Mouse (Mus musculus) midbrain, postnatal 0 days (tissue): ENCODE measurements around the gene Kcnq1. TPM values are rescaled to one million over a fixed set of nuclear protein-coding genes. Genes with fewer than 3 reads are reported as not detected.

Experiments used
- ATAC-seq: fragments of 200-750 bp; cut with Nextera tagmentation; 2 replicates; pipeline ENCODE4 v1.8.0; 2017; ENCODE audit warnings: moderate number of reproducible peaks, mild to moderate bottlenecking, moderate TSS enrichment, moderate library complexity; ENCODE audit not compliant: low FRiP score
- DNase-seq: peaks from one replicate; pipeline ENCODE4 v3.0.0-alpha.2; 2015; ENCODE audit warnings: low spot score
- H3K27ac ChIP-seq: fragments of 300-500 bp; sonication (generic); 2 replicates; pipeline ENCODE4 v1.5.1; 2014; ENCODE audit warnings: low read depth, mild to moderate bottlenecking, low read length, mixed read lengths
- H3K27me3 ChIP-seq: fragments of 300-500 bp; sonication (generic); 2 replicates; pipeline ENCODE4 v1.6.1; 2014; ENCODE audit warnings: low read length, control low read depth, mixed read lengths; ENCODE audit not compliant: insufficient read depth
- H3K36me3 ChIP-seq: fragments of 300-500 bp; sonication (generic); 2 replicates; pipeline ENCODE4 v1.6.1; 2014; ENCODE audit warnings: low read length, control low read depth, mixed read lengths; ENCODE audit not compliant: insufficient read depth
- H3K4me1 ChIP-seq: fragments of 300-500 bp; sonication (generic); 2 replicates; pipeline ENCODE4 v1.6.1; 2014; ENCODE audit warnings: mild to moderate bottlenecking, control low read depth, antibody characterized with exemption, low read length, mixed read lengths; ENCODE audit not compliant: insufficient read depth
- H3K4me2 ChIP-seq: fragments of 300-500 bp; sonication (generic); 2 replicates; pipeline ENCODE4 v1.6.1; 2014; ENCODE audit warnings: low read depth, mild to moderate bottlenecking, low read length, mixed read lengths; ENCODE audit not compliant: poor library complexity, severe bottlenecking
- H3K4me3 ChIP-seq: fragments of 300-500 bp; sonication (generic); 2 replicates; pipeline ENCODE4 v1.5.1; 2014; ENCODE audit warnings: low read depth, mild to moderate bottlenecking, low read length, moderate library complexity
- H3K9ac ChIP-seq: fragments of 300-500 bp; sonication (generic); replicated peaks from 2 replicates; pipeline ENCODE4 v1.6.1; 2014; ENCODE audit warnings: mild to moderate bottlenecking, low read length, moderate library complexity, mixed read lengths; ENCODE audit not compliant: poor library complexity, severe bottlenecking
- H3K9me3 ChIP-seq: fragments of 300-500 bp; sonication (generic); 2 replicates; pipeline ENCODE4 v1.6.1; 2016; ENCODE audit warnings: low read length, control low read depth
- CTCF ChIP-seq: IDR thresholded peaks from 2 replicates; pipeline ENCODE4 v1.5.1; 2016; ENCODE audit warnings: antibody characterized with exemption, mild to moderate bottlenecking
- WGBS: fragments of 180-500 bp; shearing (Covaris S2); extraction: QIAGEN DNeasy Blood & Tissue Kit; methylation state at CpG from one replicate; pipeline ENCODE4 v1.1.7; 2014; 5-methylcytosine and 5-hydroxymethylcytosine counted together
- polyA plus RNA-seq: library from polyadenylated mRNA; unstranded; fragments of >200 nt; fragmentation: Nextera tagmentation; extraction: Ambion mirVana; gene quantifications from 2 replicates; pipeline ENCODE4 v1.2.1, GENCODE M21; 2015
- total RNA-seq: library from RNA; depleted of rRNA; stranded (reverse); fragments of >200 nt; gene quantifications from 2 replicates; pipeline ENCODE4 v1.2.3, GENCODE M21; 2014

Gene Kcnq1
- total and polyA plus RNA-seq, 2 experiments from 2014 or later: 0.44 to 1.2 TPM

- ATAC-seq (no peak), DNase-seq (no peak)
- H3K9me3 ChIP-seq: no peaks in the 10 kb centered on the region
- 95% methylated on average over 6 of the region's 6 CpGs for WGBS
- H3K36me3 ChIP-seq: no peaks in the 10 kb centered on the region
- no peak overlapping the region for H3K9ac ChIP-seq
- no peak overlapping the region for H3K4me3 ChIP-seq
- H3K4me2 ChIP-seq: no peak overlapping the region
- no peaks in the 10 kb centered on the region for H3K4me1 ChIP-seq
- TF ChIP-seq CTCF: no peak
- no peak overlapping the region for H3K27ac ChIP-seq
- no peaks in the 10 kb centered on the region for H3K27me3 ChIP-seq
These were observed 97.7 kb downstream of the Kcnq1 start for GRCm38 (mm10) chr7:143203897-143204296.

DNA sequence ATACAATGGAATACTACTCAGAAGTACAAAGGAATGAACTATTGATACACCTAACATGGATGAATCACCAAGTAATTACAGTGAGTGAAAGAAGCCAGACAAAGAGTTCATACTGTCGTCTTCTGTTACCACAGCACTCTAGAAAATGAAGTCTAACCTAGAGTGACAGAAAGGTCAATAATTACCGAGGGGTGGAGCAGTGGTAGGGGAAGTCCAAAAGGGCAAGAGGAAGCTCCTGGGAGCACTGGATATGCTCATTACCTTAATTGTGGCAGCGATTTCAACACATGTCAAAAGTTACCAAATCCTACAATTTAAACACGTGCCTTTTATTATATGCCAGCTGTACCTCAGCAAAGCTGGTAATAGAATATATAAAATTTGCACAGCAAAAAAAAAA, 100.9 kb downstream of the Kcnq1 start:
- Histone ChIP-seq H3K4me2 (no peak overlapping the region), H3K36me3 (no peaks in the 10 kb centered on the region), H3K9ac (no peak overlapping the region), H3K4me3 (no peak overlapping the region), H3K4me1 (no peaks in the 10 kb centered on the region), H3K9me3 (no peaks in the 10 kb centered on the region), H3K27ac (no peak overlapping the region), H3K27me3 (no peaks in the 10 kb centered on the region)
- 67% methylated on average over 4 of the region's 4 CpGs for WGBS
- no peak for ATAC-seq
- TF ChIP-seq CTCF: no peak
- no peak for DNase-seq

GRCm38 (mm10) chr7:143210796-143211195, 104.6 kb downstream of the Kcnq1 start:
- H3K4me3 ChIP-seq: no peak overlapping the region
- H3K4me1 ChIP-seq: no peaks in the 10 kb centered on the region
- no peak overlapping the region for H3K4me2 ChIP-seq
- 69% methylated on average over 4 of the region's 4 CpGs for WGBS
- H3K27me3 ChIP-seq: no peaks in the 10 kb centered on the region
- DNase-seq: peak; percentile 40
- no peaks in the 10 kb centered on the region for H3K9me3 ChIP-seq
- no peak overlapping the region for H3K27ac ChIP-seq
- no peak for ATAC-seq
- H3K9ac ChIP-seq: no peak overlapping the region
- no peaks in the 10 kb centered on the region for H3K36me3 ChIP-seq
- no peak for TF ChIP-seq CTCF

- Histone ChIP-seq H3K4me3 (no peak overlapping the region), H3K4me2 (no peak overlapping the region), H3K27me3 (no peaks in the 10 kb centered on the region), H3K9me3 (peaks cover 11% of the 10 kb centered on the region), H3K9ac (no peak overlapping the region), H3K27ac (no peak overlapping the region), H3K4me1 (no peaks in the 10 kb centered on the region), H3K36me3 (no peaks in the 10 kb centered on the region; the same call in 1 of the 2 replicates)
- TF ChIP-seq CTCF: no peak
- no peak for DNase-seq
- 95% methylated on average over 2 of the region's 2 CpGs for WGBS
- no peak for ATAC-seq
These were observed 145.0 kb downstream of the Kcnq1 start for GRCm38 (mm10) chr7:143251206-143251605.

DNA sequence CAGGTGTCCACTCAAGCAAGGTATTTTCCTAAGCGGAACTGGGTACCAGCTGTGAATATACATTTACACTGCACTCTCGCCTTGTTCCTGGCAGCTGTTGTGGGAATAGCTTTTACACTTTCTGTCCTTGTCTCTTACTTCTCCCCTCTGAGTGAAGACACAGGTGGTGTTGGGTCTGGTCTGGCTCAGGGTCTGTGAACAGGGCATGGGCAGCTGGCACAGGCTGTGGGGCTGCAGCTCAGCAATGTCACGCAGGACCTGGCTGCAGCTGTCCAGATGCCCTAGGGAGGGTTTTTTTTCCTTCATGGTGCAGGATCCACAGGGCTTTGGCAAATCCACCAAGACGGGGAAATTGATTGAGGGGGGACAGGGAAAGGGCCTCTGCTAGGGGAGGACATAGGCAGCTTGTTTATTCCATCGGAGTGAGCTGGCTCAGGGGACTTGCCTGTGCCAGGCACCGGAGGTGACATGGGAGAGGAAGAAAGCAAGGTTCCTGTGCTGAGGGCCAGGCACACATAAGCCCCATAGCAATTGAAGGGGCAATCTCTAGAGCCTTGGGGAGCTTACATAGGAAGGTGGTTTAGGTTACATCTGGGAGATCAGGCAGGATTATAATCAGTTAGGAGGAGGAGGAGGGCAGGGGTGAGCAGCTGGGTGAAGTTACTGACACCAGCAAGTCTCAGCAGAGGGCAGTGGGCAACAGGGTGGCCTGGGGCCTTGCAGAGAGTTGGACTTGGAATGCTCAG, 147.1 kb downstream of the Kcnq1 start:
- no peak for TF ChIP-seq CTCF
- H3K4me2 ChIP-seq: no peak overlapping the region
- H3K9me3 ChIP-seq: peaks cover 11% of the 10 kb centered on the region
- H3K4me3 ChIP-seq: no peak overlapping the region
- 85% methylated on average over 6 of the region's 6 CpGs for WGBS
- no peak for ATAC-seq
- H3K9ac ChIP-seq: no peak overlapping the region
- H3K4me1 ChIP-seq: no peaks in the 10 kb centered on the region
- no peaks in the 10 kb centered on the region for H3K27me3 ChIP-seq
- no peak for DNase-seq
- H3K27ac ChIP-seq: no peak overlapping the region
- H3K36me3 ChIP-seq: no peaks in the 10 kb centered on the region; the same call in 1 of the 2 replicates

DNA sequence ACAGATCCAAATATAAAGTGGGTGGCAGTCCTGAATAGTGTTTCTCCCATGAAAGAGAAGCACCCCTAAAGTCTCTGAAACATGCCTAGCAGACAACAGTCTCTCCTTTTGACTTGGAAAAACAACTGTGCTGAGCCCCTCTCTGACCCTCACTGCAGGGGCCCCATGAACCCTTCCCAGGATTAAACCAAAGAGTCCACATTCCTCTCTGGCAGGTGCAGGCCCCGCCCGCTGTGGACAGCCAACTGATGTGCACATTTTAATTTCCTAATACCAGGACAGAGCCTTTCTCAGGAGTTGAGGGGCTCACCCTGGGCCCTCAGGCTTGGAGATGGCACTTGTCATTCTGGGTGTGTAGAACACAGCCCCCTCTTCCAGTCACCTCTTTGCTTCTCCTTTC, 148.7 kb downstream of the Kcnq1 start:
- H3K4me1 ChIP-seq: no peaks in the 10 kb centered on the region
- no peak overlapping the region for H3K4me3 ChIP-seq
- no peaks in the 10 kb centered on the region; the same call in 1 of the 2 replicates for H3K36me3 ChIP-seq
- no peak overlapping the region for H3K4me2 ChIP-seq
- ATAC-seq: no peak
- H3K9me3 ChIP-seq: peaks cover 11% of the 10 kb centered on the region
- 93% methylated on average over 2 of the region's 2 CpGs for WGBS
- H3K27me3 ChIP-seq: no peaks in the 10 kb centered on the region
- no peak for DNase-seq
- TF ChIP-seq CTCF: no peak
- H3K27ac ChIP-seq: no peak overlapping the region
- H3K9ac ChIP-seq: no peak overlapping the region
